Mouse (Mus musculus): ENCODE data around the gene Dpp4.

The Dpp4 gene

DNA sequence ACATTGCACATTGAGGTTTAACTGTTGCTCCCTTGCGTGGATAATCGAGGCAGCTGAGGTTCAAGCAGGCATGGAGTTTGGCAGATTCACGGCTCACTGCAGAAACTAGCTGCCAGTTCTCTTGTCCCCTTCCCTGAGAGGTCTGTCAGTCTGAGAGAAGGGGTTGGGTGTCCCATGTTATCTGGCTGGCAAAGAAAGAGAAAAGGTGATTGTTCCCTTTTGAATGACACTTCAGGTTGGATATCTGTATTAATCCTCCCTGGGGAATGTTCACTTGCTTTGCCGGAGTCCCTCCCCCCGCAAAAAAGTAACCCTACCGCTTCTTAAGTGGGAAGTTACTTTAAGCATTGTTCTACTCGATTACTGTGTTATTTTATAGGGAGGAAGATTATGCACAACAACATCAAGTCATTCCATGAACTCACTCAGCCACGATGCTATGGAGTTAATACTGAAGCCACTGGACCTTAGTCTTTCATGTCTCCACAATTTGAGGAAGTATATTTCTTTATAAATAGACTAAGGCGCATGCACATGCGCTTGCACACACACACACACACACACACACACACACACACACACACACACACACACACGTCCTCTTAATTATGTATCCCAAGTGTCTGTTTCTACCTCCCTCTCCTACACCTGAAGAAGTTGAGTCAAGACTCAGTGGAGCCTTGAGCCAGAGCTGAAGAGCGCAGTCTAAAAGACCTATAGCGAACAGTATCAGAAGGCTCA, at the start of gene Dpp4:
Dpp4 (minus strand) TSS at position 151 of the 741 bp plus-strand sequence.
- DNase-seq: no peak

DNA sequence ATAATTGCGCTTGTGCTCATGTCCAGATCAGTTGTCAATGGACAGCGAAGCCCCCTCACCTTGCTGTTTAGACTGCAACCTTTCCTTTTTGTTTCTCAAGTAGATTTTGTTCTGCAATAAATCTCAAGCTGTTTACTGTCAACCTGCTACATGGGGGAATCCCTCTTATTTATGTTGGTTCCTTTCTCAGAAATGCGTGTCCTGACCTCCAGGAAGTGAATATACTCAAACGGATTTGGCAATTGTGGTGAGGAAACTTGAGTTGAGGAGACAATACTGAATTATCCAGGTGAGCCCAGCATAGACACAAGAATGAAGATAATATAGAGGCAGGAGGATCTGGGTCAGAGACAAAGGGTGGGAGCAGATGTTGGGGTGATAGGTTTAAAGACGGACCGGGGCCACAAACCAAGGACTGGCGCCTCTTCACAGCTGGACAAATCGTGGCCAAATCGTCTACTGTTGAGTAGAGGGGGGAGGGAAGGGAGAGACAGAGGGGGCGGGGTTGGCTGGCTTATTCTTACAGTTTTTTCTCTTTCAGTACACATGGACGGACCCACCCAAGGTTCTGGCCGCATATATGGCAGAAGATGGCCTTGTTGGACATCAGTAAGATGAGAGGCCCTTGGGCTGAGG, 48.9 kb upstream of the Dpp4 start:
- no peak for DNase-seq

GRCm38 (mm10) chr2:62460231-62460710, 48.2 kb upstream of the Dpp4 start:
- DNase-seq: no peak

- DNase-seq: no peak
Observed at GRCm38 (mm10) chr2:62459241-62460174, 47.5 kb upstream of the Dpp4 start.

GRCm38 (mm10) chr2:62458070-62458469, 46.0 kb upstream of the Dpp4 start:
- no peak for DNase-seq

- no peak for DNase-seq
Observed at GRCm38 (mm10) chr2:62454991-62455390, 43.0 kb upstream of the Dpp4 start.

DNA sequence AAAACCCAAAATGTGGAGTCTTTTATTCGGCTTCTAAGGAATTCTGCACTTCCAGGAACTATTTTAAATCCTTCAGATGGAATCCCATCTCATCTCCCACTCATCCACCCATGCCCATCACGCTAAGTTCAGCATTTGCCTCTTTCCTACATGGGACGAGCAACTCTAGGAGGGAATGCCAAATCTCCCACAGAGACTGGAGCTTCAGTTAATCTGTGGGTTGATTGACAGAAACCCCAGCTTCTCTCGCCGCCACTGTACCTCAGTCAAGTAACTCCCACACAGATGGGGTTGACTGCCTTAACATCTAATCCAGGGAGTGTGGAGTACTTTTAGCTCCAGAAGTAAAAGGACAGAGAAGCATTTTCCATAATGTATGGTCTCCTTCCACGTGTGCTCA, 42.0 kb upstream of the Dpp4 start:
- DNase-seq: no peak

- DNase-seq: no peak
Observed at GRCm38 (mm10) chr2:62450364-62450763, 38.3 kb upstream of the Dpp4 start.

- DNase-seq: no peak
Observed at GRCm38 (mm10) chr2:62449692-62450346, 37.8 kb upstream of the Dpp4 start.

DNA sequence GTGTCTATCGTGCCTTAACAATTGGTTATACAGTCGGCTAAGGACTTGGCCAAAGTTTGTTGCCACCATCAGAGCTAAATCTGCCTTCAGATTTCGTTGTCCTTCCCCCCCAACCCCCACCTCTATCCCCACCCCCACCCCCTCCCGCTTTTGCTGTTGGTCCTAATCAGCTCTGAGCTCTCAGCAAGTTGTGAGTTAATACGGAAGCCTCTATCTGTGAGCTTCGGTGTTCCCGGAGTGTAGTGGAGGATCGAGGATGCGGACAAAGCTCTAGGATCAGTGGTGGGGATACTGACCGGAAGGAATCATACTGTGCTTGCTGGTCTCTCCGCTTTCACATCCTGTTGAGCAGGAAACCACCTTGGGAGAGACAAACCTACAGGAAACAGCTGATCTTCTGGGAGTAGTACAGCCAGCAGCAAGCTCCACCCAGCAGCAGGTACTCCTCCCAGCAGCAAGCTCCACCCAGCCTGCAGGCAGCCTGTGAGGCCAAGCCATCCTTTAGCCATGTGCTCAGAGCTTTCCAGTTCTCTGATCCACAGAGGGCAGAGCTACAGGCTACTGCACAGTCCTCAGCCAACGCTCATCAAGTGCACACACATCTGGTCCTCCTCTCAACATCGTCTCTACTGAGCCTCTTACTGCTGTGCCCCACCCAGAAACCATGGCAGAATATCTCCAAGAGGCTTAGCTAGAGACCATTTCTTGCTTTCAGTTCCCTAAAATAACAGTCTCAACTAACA, 28.9 kb upstream of the Dpp4 start:
- peak; percentile 52 to 67 for DNase-seq

DNA sequence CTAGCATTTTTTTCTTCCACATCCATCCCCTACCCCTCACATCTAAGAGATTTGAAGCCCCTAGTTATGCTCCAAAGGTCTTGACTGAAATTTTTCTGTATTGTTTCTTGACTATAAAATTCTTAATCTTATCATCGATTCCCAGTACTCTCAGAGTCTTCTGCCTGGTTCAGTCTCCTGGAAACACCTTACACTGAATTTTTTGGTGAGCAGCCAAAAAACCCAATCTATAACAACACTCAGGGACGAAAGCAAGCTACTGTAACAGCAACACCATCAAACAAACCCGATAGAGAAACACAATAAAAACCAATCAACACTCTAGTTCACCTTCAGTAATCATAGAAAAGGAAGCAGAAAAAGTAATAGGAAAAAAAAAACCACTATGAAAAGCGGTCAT, 28.1 kb upstream of the Dpp4 start:
- DNase-seq: no peak

DNA sequence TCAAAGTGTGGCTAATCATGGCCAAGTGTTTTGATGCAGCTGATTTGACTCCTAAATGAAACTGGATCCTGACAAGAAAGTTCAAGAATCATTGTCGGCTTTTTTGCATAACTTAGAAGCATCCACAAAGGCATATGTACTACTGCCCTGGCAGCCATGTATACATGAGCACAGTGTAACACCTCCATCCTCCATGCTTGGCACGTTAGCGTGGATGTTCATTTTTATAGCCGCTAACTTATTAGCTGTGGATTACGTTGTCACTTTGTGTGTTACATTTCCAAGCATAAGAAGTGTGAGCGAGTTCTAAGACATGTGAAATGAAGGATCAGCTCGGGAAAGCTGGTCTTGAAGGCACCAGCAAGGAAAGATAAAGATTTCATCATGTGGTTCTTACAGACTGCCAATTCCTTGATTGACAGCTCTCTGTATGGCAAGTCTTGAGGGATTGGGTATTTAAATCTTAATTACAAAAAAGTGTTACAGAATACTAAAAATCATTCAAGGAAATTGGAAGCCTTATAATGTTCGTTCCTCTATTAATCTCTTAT, 19.3 kb upstream of the Dpp4 start:
- DNase-seq: no peak

- no peak for DNase-seq
Observed at GRCm38 (mm10) chr2:62425941-62426340, 13.9 kb upstream of the Dpp4 start.

DNA sequence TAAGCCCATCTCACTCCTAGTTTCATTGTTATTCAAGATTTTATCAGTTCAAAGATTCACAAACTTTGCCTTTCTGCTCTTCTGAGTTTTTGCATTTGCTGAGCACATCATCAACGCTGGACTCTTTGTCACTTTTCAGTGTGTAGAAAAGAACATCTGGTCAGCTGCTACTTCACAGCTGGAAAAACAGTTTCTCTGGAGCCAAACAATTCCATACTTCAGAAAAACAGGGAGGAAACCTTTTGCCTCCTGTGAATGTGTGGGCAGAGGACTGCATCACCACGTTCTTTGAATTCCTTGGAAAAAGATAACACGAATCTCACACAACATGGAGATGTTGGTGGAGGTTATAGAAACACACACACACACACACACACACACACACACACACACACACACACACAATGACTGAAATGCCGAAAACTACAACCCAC, 11.3 kb upstream of the Dpp4 start:
- no peak for DNase-seq

DNA sequence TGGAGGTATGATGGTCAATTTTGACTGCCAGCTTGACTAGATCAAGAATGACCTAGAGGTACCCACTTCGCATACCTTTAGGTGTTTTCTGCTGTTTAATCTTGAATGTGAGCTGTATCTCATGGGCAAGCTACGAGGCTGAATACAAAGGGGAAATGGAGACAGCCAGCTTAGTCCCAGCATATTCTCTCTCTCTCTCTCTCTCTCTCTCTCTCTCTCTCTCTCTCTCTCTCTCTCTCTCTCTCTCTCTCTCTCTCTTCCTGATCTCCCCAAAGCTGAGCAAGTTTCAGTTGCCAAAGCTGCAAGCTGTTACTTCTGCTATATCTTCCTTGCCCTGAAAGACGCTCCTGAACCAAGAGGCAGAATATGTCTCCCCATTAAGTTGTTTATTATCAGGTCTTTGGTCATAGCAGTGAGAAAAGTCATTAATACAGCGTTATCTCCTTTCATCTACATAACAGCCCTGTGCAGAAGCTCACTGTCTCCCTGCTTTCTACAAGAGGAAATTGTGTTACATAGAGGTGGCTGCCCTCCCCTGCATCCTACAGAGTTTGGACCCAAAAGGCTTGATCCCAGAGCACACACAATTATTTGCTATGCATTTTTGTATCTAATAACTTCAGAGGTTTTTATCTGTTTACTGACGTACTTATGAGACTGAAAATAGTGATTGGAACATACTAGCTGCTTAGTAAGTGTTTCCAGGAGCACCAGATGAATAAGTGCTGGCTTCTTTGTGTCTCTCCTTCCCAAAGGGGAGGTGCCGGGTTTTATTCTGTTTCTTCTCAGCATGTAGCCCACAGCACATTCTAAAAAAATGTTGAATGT, 10.7 kb upstream of the Dpp4 start:
- no peak for DNase-seq

- no peak for DNase-seq
Observed at GRCm38 (mm10) chr2:62421229-62421628, 9.2 kb upstream of the Dpp4 start.

GRCm38 (mm10) chr2:62420045-62420444, 8.0 kb upstream of the Dpp4 start:
- DNase-seq: no peak

GRCm38 (mm10) chr2:62417233-62417632, 5.2 kb upstream of the Dpp4 start:
- DNase-seq: no peak

DNA sequence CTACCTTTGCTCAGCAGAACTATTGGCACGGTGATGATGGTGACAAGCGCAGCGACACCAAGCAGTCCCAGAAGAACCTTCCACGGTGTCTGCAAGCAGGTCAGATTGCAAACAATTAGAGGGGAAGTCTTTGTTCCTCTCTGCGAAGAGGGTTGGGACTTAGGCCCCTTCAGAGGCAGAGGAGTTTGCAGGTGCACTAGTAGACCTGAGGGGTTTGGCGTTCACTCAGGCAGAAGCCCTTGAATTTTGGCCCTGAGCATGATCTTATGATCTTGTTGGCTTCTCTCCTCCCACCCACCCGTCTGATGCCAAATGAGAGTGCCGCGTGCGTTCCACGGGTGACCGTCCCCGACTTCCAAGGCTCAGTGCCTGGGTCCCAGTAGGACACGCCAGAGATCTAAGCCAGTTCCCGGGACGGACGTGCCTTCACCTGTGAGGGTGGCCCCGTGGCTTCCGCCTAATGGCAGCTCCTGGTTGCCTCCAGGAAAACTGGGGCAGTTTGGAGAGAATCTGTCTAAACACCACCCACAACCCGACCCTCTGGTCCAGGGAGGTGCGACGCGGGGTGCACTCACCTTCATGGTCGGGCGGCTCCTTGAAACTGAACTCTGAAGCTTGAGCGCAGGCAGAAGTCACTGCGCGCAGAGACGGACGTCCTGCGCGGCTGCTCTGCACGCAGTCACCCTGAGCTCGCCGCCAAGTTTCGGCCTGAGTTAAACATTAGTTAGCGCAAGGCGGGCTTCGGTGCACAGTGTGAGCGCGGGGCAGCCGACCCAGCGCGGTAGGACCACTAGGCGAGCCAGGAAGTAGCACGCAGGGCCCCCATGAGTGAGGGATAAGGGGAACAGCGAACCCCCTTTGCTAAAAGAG, 585 bp downstream of the Dpp4 start:
- DNase-seq: peak; percentile 38 to 55
